Mouse (Mus musculus) heart, embryonic 15.5 days (tissue): ENCODE data around the gene Nup62. TPM values are rescaled to one million over a fixed set of nuclear protein-coding genes. Genes with fewer than 3 reads are reported as not detected.
A peak's percentile ranks its signal among the peaks of the same experiment; 100 is the strongest.

Experiments
- ATAC-seq: fragments of 200-750 bp; cut with Nextera tagmentation; replicated peaks from 2 replicates; pipeline ENCODE4 v1.8.0; 2017; ENCODE audit warnings: low read depth, moderate TSS enrichment; ENCODE audit not compliant: insufficient number of reproducible peaks, insufficient read depth, low FRiP score
- H3K27ac ChIP-seq: fragments of 300-500 bp; sonication (generic); 2 replicates; pipeline ENCODE4 v1.5.1; 2015; ENCODE audit warnings: mild to moderate bottlenecking, inconsistent platforms
- H3K27me3 ChIP-seq: fragments of 300-500 bp; sonication (generic); 2 replicates; pipeline ENCODE4 v1.6.1; 2015; ENCODE audit warnings: inconsistent platforms
- H3K36me3 ChIP-seq: fragments of 300-500 bp; sonication (generic); 2 replicates; pipeline ENCODE4 v1.6.1; 2015; ENCODE audit warnings: mild to moderate bottlenecking, inconsistent platforms
- H3K4me1 ChIP-seq: fragments of 300-500 bp; sonication (generic); replicated peaks from 2 replicates; pipeline ENCODE4 v1.6.1; 2015; ENCODE audit warnings: inconsistent platforms
- H3K4me2 ChIP-seq: fragments of 300-500 bp; sonication (generic); 2 replicates; pipeline ENCODE4 v1.6.1; 2015; ENCODE audit warnings: inconsistent platforms, mild to moderate bottlenecking, moderate library complexity
- H3K4me3 ChIP-seq: fragments of 300-500 bp; sonication (generic); 2 replicates; pipeline ENCODE4 v1.5.1; 2015; ENCODE audit warnings: mild to moderate bottlenecking, inconsistent platforms
- H3K9ac ChIP-seq: fragments of 300-500 bp; sonication (generic); 2 replicates; pipeline ENCODE4 v1.6.1; 2015; ENCODE audit warnings: mild to moderate bottlenecking, inconsistent platforms
- H3K9me3 ChIP-seq: fragments of 300-500 bp; sonication (generic); replicated peaks from 2 replicates; pipeline ENCODE4 v1.6.1; 2016; ENCODE audit warnings: inconsistent platforms
- WGBS: fragments of 180-500 bp; shearing (Covaris S2); methylation state at CpG from one replicate; pipeline ENCODE4 v1.1.7; 2015; ENCODE audit warnings: mixed read lengths; 5-methylcytosine and 5-hydroxymethylcytosine counted together
- polyA plus RNA-seq: library from polyadenylated mRNA; unstranded; fragments of >200 nt; fragmentation: Nextera tagmentation; extraction: Ambion mirVana; gene quantifications from 2 replicates; pipeline ENCODE4 v1.2.1, GENCODE M21; 2015

Nup62 gene
- polyA plus RNA-seq, result 57.2 and 77.3 TPM in 2 replicates

DNA sequence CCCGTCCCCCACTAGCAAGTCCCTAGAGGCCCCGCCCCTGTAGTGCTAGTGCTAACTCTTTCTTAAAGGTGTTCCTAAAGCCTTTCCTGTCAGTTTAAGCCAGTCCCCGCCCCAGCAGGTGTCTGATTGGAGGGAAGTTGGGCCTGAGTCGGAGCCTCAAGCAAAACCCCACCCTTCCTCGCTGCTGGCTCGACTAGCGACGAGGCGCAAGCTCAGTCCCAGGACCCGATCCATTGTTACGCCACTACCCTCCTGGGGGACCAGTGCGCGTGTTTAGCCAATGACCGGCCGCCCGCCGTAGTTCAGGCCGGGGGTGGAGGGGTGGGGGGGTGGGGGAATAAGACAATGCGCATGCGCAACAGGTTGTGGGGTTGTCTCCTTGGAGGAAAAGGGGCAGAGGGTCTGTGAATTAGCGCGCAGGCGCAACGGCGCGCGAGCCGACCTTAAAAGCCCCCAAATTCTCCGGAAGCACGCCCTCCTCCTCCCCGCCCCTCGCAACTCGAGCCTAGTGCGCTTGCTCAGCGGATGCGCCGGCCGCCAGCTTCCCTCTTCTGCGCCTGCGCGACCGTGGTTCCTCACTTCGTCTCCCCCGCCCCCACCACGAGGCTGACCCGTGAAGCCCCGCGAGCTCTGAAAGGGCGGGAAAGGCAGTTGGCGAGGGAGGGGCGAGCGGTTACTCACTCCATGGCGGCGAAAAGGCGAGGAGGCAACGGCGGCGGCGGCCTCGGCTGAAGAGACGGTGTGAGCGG, at the start of gene Nup62, which contains the start of gene Il4i1:
TSS of gene Nup62 (plus strand) at position 368 of the 749 bp plus-strand sequence.
TSS of gene Il4i1 (plus strand) at position 667 of the 749 bp plus-strand sequence.
- Histone ChIP-seq H3K4me2 (peak within 1 kb of the TSS; percentile 66), H3K4me3 (peak within 1 kb of the TSS; percentile 91), H3K27me3 (no peaks in the 10 kb centered on the region), H3K27ac (peak within 1 kb of the TSS; percentile 98), H3K36me3 (peaks cover 5% of the 10 kb centered on the region; the same call in 1 of the 2 replicates), H3K9ac (peak within 1 kb of the TSS; percentile 95), H3K9me3 (no peaks in the 10 kb centered on the region), H3K4me1 (peaks cover 44% of the 10 kb centered on the region)
- WGBS, result under 1% methylated on average over 62 of the region's 62 CpGs
- ATAC-seq, result peak; percentile 93

DNA sequence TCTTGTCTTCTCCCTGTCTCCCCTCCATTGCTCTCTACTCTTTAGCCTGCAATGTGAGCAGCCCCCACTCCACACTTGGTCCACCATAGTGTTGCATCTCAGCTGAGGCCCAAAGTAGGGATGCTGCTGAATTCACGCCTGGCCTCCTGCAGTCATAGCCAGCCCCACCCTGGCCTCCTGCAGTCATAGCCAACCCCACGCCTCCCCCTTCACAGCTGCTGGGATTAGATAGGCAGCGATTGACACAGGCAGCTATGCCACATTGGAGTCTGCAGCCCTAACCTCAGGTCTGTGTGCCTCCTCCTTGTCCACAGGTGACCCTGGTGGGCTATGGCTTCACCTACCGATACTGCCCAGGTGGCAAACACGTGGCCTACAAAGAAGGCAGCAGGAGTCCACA, 47.8 kb upstream of the Nup62 start:
- no peak for ATAC-seq
- no peak overlapping the region for H3K4me3 ChIP-seq
- H3K4me2 ChIP-seq, result no peak overlapping the region
- WGBS, result 84% methylated on average over 5 of the region's 5 CpGs
- no peak overlapping the region for H3K9ac ChIP-seq
- H3K27ac ChIP-seq, result no peak overlapping the region
- no peaks in the 10 kb centered on the region for H3K27me3 ChIP-seq
- H3K9me3 ChIP-seq, result no peaks in the 10 kb centered on the region
- H3K36me3 ChIP-seq, result peaks cover 63% of the 10 kb centered on the region
- no peaks in the 10 kb centered on the region for H3K4me1 ChIP-seq

DNA sequence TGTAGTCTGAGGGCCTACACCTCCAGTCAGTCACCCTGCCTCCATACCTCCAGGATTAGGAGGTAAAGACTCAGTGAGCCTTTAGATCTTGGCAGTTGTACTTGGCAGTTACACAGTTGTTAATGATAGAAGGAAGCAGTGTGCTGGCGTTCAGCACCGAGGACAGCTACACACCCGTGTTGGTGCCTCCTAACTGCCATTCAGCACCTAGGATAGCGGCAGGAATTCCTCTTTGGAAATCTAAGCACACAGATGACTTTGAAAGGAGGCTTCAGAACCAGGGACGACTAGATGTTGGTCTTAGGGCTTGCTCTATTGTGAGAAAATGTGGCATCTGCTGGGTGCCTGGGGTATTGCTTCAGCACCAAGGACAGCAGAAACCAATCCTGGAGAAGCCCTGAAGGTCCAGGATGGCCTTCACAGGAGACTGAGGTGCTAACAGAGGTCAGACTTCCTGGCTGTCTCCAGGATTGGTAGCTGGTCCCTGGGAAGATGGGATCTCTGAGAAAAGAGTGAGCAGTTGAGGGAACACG, 45.8 kb upstream of the Nup62 start:
- Histone ChIP-seq H3K4me1 (no peaks in the 10 kb centered on the region), H3K27me3 (no peaks in the 10 kb centered on the region), H3K36me3 (peaks cover 67% of the 10 kb centered on the region), H3K9me3 (no peaks in the 10 kb centered on the region), H3K4me3 (no peak overlapping the region), H3K9ac (no peak overlapping the region), H3K27ac (no peak overlapping the region), H3K4me2 (no peak overlapping the region)
- ATAC-seq, result no peak
- WGBS, result 15% methylated on average over 6 of the region's 6 CpGs

DNA sequence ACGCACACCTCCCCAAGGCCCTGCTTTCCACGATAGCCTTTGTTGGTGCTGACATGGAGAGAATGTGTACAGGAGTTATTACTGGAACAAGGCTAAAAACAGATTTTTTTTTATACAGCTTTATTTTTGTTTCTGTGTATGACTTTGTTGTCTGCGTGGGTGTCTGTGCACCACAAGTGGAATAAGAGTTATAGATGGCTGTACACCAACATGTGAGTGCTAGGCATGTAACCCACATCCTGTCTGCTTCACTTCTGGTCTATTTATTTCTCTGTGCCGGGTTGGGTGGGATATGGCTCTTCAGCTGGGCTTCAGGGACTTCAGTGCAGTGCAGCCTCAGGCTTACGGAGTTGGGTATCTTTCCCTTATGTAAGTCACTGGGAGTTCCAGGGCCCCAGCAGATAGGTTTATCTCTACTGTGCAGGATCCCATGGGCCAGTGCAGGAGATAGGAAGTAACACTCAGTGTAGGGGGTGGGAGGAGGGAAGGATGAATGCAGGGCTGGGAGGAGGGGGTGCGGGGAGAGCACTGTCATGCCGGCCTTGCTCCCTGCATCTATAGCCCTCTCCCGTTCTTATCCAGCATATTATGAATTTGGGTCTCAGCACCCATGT, 43.2 kb upstream of the Nup62 start:
- Histone ChIP-seq H3K4me2 (no peak overlapping the region), H3K27ac (no peak overlapping the region), H3K9me3 (no peaks in the 10 kb centered on the region), H3K4me3 (no peak overlapping the region), H3K36me3 (peaks cover 67% of the 10 kb centered on the region), H3K27me3 (no peaks in the 10 kb centered on the region), H3K9ac (no peak overlapping the region), H3K4me1 (no peaks in the 10 kb centered on the region)
- no peak for ATAC-seq
- WGBS, result 78% methylated on average over 8 of the region's 8 CpGs

DNA sequence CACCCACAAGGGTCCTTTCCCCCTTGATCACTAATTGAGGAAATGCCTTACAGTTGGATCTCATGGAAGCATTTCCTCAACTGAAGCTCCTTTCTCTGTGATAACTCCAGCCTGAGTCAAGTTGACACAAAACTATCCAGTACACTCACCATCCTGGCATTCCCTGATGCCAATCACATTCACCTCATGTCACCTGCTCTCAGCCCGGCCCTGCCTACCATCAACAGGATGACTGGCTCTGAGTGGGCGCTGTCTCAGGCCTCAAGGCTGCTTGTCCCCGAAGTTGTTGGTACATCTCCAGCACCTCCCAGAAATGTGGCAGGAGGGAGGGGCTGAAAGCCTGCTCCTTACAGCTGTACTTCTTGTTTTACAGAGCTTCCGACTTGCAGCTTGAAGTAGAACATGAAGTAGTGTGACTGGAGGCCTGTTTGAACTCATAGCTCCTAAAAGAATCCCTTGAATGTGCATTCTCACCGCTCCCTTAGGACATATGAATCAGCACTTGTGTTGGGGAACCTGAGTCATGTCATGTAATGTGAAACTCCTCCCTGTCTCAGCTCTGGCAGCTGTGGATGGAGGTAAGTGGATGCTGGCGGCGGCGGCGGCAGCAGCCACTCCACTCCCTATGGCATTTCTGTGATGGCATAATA, 38.9 kb upstream of the Nup62 start:
- no peak for ATAC-seq
- Histone ChIP-seq H3K27me3 (no peaks in the 10 kb centered on the region), H3K9me3 (no peaks in the 10 kb centered on the region), H3K4me3 (no peak overlapping the region), H3K4me1 (no peaks in the 10 kb centered on the region), H3K36me3 (peaks cover 41% of the 10 kb centered on the region), H3K4me2 (no peak overlapping the region), H3K27ac (no peak overlapping the region), H3K9ac (no peak overlapping the region)
- WGBS, result 90% methylated on average over 9 of the region's 9 CpGs

DNA sequence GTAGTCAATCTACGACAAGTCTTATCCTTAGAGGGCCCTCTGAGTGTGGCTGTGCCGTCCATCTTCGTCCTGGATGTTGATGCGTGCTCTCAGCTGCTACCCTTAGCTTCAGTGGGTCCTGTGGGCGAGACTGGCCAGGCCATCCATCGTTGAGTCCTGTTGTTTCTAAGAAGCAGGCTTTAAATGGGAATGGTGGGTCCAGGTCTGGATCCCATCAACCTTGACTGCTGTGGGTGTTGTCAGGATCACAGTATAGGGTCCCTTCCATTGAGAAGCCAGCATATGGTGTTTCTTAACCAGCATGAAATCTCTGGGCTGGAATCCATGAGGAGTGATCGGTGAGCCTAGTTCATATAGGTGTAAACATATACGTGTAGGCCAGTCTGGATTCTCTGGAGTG, 35.8 kb upstream of the Nup62 start:
- H3K4me2 ChIP-seq, result no peak overlapping the region
- H3K36me3 ChIP-seq, result peaks cover 19% of the 10 kb centered on the region; the same call in 1 of the 2 replicates
- H3K9me3 ChIP-seq, result no peaks in the 10 kb centered on the region
- H3K27ac ChIP-seq, result no peak overlapping the region
- no peak for ATAC-seq
- WGBS, result 77% methylated on average over 8 of the region's 8 CpGs
- H3K27me3 ChIP-seq, result no peaks in the 10 kb centered on the region
- no peak overlapping the region for H3K9ac ChIP-seq
- H3K4me3 ChIP-seq, result no peak overlapping the region
- no peaks in the 10 kb centered on the region for H3K4me1 ChIP-seq

DNA sequence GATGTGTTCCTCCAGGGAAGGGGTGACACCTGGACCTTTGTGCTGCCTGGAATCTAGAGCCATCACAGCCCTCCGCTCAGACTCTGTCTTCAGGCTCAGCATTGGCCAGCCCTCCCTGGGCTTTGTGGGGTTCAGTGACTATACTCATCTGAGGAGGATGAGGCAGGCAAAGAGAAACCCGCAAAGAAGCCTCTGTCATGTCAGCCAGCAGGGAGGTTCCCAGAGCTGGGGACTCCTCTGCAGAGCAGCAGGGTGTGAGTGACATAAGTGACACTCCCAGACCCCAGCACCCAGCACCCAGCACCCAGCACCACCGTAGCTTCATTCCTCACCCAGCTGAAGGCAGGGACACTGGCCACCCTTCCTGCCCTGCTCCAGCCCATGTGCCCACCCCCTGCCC, 26.4 kb upstream of the Nup62 start:
- 0 out of 2 replicates have a peak, but pooled peaks cover 3% of the 10 kb centered on the region for H3K27me3 ChIP-seq
- no peak overlapping the region for H3K4me3 ChIP-seq
- no peak for ATAC-seq
- H3K36me3 ChIP-seq, result no peaks in the 10 kb centered on the region
- H3K4me1 ChIP-seq, result no peaks in the 10 kb centered on the region
- H3K9me3 ChIP-seq, result 0 out of 2 replicates have a peak, but pooled peaks cover 4% of the 10 kb centered on the region
- H3K27ac ChIP-seq, result no peak overlapping the region
- H3K4me2 ChIP-seq, result no peak overlapping the region
- 59% methylated on average over 3 of the region's 3 CpGs for WGBS
- H3K9ac ChIP-seq, result no peak overlapping the region

DNA sequence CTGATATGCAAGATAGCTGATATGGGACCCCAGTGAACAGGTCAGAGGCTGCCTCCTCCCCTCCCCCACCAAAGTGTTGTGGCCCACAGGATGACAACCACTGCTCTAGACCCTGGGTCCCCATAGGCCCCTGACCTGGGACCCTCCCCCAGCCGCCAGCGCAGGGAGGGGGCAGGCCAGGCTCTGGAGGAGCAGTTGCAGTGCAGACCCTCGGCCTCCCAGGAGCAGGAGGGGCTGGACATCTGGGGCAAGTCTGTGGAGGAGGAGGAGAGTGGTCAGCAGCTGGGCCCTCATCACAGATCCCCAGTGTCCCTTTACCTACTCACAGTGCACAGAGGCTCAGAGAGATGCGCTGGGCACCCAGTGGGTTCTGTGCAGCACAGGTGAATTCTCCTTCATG, 25.8 kb upstream of the Nup62 start:
- no peaks in the 10 kb centered on the region for H3K36me3 ChIP-seq
- H3K4me1 ChIP-seq, result no peaks in the 10 kb centered on the region
- H3K4me2 ChIP-seq, result no peak overlapping the region
- no peak overlapping the region for H3K9ac ChIP-seq
- 52% methylated on average over 4 of the region's 4 CpGs for WGBS
- ATAC-seq, result no peak
- no peak overlapping the region for H3K4me3 ChIP-seq
- no peak overlapping the region for H3K27ac ChIP-seq
- H3K27me3 ChIP-seq, result 0 out of 2 replicates have a peak, but pooled peaks cover 3% of the 10 kb centered on the region
- H3K9me3 ChIP-seq, result 0 out of 2 replicates have a peak, but pooled peaks cover 4% of the 10 kb centered on the region

DNA sequence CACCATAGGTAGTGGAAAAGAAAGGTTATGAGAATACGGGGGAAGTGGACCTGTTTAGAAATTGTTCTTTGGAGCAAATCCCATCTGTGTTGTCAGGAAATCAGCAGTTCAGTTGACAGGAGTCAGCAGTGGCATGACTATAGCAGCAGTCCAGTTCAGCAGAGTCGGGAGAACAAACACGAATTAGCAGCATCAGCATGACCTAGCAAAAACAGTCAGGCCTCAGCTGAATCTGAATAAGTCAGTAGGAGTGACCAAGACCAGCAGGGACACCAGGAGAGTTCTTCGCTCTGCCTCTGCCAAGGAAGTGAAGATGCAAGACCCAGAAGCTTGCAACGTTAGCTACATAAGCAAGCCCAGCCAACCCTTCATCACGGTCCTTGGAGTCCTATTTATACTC, 23.1 kb upstream of the Nup62 start:
- no peak for ATAC-seq
- Histone ChIP-seq H3K27ac (no peak overlapping the region), H3K4me1 (no peaks in the 10 kb centered on the region), H3K9ac (no peak overlapping the region), H3K27me3 (0 out of 2 replicates have a peak, but pooled peaks cover 3% of the 10 kb centered on the region), H3K36me3 (no peaks in the 10 kb centered on the region), H3K4me2 (no peak overlapping the region), H3K9me3 (peaks cover 4% of the 10 kb centered on the region; the same call in 1 of the 2 replicates), H3K4me3 (no peak overlapping the region)
- 78% methylated on average over 6 of the region's 6 CpGs for WGBS

DNA sequence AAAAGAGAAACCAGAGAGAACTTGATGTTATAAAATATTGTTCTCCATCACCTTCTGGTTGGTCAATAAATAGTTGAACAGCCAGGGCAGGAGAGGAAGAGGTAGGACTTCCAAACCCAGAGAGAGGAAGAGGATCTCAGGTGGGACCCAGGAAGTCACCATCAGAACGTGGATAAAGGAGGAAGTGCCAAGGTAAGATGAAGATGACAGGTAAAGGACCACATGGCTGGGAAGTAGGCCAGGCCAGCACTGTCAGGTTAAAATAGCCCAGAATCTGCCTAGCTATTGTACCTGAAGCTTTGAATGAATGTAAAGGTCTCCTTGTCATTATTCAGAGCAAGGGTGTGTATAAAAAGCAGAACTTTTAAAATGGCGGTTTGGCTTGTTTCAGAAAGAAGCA, 7.0 kb upstream of the Nup62 start:
- H3K27me3 ChIP-seq, result no peaks in the 10 kb centered on the region
- no peak overlapping the region for H3K4me2 ChIP-seq
- no peak for ATAC-seq
- H3K27ac ChIP-seq, result no peak overlapping the region
- no peaks in the 10 kb centered on the region for H3K4me1 ChIP-seq
- no peak overlapping the region for H3K9ac ChIP-seq
- H3K4me3 ChIP-seq, result no peak overlapping the region
- WGBS, result 79% methylated on average over 2 of the region's 2 CpGs
- H3K36me3 ChIP-seq, result peaks cover 5% of the 10 kb centered on the region; the same call in 1 of the 2 replicates
- H3K9me3 ChIP-seq, result no peaks in the 10 kb centered on the region

DNA sequence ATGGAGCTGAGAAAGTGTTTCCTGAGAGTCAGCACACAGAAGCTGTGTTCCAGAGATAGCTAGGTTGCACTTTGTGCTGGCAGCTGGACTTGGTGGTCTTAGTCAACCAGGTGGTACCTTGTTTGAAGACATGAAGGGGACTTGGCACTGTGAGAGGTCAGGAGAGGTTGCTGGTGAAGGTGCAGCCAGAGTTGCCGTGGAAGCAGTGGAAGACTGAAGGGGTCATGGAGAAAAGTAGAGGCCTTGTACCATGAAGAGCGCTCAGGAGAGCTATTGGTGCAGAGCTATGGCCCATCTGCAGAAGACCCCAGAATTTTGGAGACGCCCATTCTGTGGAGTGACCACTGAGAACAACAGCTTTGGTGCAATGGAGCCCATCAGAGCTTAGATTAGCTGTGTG, 6.4 kb upstream of the Nup62 start:
- Histone ChIP-seq H3K9me3 (no peaks in the 10 kb centered on the region), H3K4me2 (no peak overlapping the region), H3K4me1 (no peaks in the 10 kb centered on the region), H3K4me3 (no peak overlapping the region), H3K9ac (no peak overlapping the region), H3K27ac (no peak overlapping the region), H3K36me3 (peaks cover 5% of the 10 kb centered on the region; the same call in 1 of the 2 replicates), H3K27me3 (no peaks in the 10 kb centered on the region)
- WGBS, result 83% methylated on average over 3 of the region's 3 CpGs
- no peak for ATAC-seq
